Mouse (Mus musculus) mouse embryonic stem cell (cell line): Measurements from ENCODE around the gene Apba1.

Experiments used
- in situ Hi-C, 2 experiments: fragments of 300-500 bp; cut with MboI; formaldehyde crosslinking; loops; 1 replicate in 1 of 2; 3 replicates in 1 of 2; pipeline ENCODE4 v1.14.3; 2019 to 2020; ENCODE audit warnings: low sequenced_read_pairs in 2 of 2, low pct_unique_long_range_greater_than_20kb in 1 of 2, mixed read lengths in 1 of 2; ENCODE audit not compliant: unreplicated experiment in 1 of 2

The Apba1 gene

GRCm38 (mm10) chr19:23758554-23759321 lies at the start of gene Apba1:
Gene Apba1 (plus strand): TSS chr19:23758887.
- in situ Hi-C loops = no loop called here

DNA sequence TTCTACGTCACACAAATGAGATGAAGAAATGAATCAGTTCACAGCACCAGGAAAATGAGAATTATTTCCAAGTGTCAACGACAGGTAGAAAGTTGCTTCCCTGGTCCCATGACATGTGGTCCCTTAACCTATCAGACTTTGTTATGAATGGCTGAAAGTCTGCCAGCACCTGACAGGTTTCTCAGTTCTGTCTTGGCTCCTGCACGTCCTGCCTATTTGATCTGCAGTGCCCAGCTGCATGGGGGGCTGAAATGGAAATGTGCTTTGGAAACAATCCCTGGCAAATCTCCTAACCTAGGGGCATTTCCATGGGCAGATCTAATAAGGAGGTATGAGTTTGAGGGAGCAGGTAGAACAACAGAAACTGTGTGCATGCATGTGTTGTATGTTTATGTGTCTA lies 12.2 kb upstream of the Apba1 start:
- in situ Hi-C loops = no loop called here

DNA sequence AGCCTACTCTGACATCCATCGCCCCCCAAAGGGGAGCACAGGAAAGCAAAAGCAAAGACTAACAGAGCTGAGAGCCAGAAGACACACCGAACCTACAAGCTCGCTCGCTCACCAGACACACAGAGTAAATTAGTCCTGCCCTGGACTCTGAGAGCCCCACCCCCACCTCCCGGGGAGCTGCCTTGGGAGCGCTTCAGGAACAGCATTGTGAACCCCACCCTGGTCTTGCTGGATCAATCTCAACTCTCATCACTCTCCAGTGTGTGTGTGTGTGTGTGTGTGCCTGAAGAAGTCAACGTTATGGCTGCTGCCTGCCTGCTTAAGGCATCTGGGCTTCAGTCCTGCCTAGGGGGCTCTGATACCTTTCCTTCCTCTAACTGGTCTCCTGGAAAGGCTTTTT lies 1.7 kb upstream of the Apba1 start:
- in situ Hi-C loops = no loop called here

DNA sequence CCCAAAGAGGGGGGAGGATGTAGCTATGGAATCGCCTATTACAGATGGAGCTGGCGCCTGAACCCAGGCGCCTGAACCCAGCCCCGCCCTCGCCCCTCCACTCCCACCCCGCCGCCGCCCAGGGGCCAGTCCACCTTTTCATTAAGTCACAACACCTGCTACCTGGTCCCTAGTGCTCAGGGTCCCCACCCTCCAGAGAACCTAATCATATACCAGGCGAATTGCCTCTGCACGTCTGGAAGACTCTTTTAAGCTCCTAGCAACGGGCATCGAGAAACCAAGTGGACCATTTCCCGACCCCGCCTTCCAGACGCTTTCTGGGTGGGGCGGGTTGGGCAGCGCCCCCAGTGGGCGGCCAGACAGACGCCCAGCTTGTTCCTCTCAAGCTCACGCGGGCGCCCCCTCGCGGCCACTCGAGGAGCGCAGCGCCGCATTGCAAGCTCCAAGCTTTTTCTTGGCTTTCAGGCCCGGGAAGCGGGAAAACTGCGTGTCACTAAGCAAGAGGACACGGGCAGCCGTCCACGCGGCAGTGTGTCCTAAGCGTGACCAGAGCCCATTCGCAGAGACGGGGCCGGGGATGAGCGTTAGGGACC lies 630 bp upstream of the Apba1 start:
- in situ Hi-C loops = no loop called here

DNA sequence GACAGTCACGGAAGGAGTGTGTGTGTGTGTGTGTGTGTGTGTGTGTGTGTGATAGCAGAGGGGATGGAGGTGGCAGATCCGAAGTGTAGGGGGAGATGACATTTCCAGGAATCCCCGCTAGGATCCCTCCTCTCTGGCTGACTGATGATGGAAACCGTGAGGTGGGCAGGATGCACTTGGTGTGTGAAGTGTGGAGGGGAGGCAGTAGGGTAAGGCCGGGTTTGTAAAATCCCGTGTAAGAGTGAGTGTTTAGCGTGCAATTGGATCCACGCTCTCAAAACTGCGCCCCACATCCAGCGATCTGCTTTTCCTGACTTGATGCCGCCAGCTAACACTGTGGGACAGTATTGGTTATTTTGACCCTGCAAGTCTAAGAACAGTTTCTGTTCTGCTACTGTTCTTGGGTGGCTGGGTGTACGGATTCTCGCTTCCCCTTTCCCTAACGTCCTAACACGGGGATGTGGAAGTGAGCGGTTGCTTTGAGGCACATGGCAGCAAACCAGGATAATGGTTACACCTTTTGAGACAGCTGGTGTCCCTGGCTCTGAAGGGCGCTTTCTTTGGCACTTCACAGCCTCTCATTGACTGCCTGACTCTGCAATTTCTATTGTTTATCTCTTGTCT lies 747 bp downstream of the Apba1 start:
- in situ Hi-C loops = no loop called here

- in situ Hi-C loops = no loop called here
These were observed 4.7 kb downstream of the Apba1 start for GRCm38 (mm10) chr19:23763371-23763770.

- in situ Hi-C loops = no loop called here
These were observed 5.4 kb downstream of the Apba1 start for GRCm38 (mm10) chr19:23764051-23764450.

DNA sequence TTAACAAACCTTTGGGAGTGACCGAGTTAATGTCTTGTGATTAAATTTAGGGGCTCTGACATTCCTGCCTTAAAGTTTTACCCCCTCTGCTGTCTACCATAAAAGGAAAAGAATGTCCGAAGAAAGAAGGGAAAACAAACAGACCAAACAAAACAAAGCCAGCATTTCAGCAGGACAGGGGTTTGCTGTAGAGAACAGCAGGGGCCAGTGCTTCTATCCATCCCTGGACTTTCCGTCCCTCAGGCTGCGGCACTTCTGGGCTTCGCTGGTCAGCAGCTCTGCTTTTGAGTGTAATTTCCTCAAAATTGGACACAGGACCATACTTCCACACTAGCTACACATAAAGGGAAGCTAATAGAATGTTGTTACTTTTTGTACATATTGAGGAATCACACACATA lies 10.2 kb downstream of the Apba1 start:
- in situ Hi-C loops = no loop called here

- in situ Hi-C loops = loop anchor here in 1 of 2 experiments (10.0 kb wide), 1 partner anchor 206 kb away; no protein-coding TSS in a partner anchor
These were observed 12.1 kb downstream of the Apba1 start for GRCm38 (mm10) chr19:23770494-23771423.

GRCm38 (mm10) chr19:23771971-23772370 lies 13.3 kb downstream of the Apba1 start:
- in situ Hi-C loops = loop anchor here in 1 of 2 experiments (10.0 kb wide), 1 partner anchor 207 kb away; no protein-coding TSS in a partner anchor

DNA sequence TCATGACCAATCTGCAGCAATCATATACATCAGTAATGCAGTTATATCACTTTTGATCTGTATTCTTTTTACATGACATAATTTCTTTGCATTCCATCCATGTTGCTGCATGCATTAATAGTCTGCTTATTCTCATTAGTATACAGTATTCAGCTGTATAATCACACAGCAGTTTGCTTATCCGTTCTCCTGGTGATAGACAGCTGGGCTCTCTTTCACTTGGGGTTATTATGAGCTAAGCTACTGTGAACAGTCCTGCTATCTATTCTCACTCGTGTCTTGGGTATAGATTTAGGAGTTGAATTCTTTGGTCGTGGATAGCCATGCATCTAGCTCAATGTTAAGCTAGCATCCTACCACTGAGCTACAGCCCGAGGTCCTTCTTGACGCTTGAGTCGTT lies 16.7 kb downstream of the Apba1 start:
- in situ Hi-C loops = loop anchor here in 1 of 2 experiments (10.0 kb wide), 1 partner anchor 211 kb away; no protein-coding TSS in a partner anchor

DNA sequence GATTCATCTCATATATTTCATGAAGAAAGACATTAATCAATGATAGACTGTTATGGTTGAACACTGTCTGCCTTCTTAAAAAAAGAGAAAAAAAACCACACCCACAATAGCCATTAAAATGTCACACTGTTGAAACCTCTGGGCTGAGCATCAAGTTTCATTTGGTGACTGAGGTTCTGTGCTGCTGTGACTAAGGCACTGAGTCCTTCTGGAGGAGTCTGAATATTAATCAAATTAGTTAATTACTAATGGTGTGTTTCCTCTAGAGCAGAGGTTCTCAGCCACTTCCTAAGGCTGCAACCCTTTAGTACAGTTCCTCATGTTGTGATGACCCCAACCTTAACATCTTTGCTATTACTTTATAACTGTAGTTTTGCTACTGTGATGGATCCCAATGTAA lies 20.4 kb downstream of the Apba1 start:
- in situ Hi-C loops = loop anchor here in 1 of 2 experiments (10.0 kb wide), 1 partner anchor 214 kb away; no protein-coding TSS in a partner anchor

DNA sequence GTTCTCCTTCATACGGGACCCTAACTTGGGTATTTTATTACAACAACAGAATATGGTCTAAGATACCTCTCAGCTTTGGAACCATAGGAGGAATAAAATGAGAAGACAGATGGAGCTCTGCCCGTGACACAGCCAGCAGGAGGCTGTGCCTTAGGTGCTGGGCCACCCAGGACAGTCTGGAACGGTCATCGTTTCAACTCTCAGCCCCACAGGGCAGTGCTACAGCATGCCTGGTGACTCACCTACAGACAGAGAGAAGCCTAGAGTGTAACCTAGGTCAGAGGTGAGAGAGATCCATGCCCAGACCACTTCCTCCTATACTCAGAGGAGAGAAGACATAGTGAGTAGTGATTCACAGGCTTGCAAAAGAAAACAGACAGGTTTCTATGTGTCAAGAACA lies 21.4 kb downstream of the Apba1 start:
- in situ Hi-C loops = no loop called here

DNA sequence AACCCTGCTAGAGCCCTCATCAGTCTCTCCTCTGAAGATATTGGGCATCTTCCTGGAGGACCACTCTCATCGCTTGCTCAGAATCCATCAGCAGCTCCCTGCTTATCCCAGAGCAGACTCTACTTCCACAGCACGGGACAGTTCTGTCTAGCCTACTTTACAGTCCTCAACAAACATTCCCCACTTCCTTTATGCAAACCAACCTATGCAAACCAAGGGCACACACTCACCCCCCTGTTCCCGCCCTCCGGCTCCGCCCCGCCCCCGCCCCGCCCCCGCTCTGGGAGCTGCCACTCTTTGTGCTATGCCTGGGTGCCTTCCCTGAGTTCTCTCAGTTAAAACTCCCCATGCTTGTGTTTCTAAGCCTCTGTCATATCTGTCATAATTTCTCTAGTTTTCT lies 23.3 kb downstream of the Apba1 start:
- in situ Hi-C loops = no loop called here

- in situ Hi-C loops = no loop called here
These were observed 29.9 kb downstream of the Apba1 start for GRCm38 (mm10) chr19:23788420-23789132.

- in situ Hi-C loops = no loop called here
These were observed 33.0 kb downstream of the Apba1 start for GRCm38 (mm10) chr19:23791704-23792103.

DNA sequence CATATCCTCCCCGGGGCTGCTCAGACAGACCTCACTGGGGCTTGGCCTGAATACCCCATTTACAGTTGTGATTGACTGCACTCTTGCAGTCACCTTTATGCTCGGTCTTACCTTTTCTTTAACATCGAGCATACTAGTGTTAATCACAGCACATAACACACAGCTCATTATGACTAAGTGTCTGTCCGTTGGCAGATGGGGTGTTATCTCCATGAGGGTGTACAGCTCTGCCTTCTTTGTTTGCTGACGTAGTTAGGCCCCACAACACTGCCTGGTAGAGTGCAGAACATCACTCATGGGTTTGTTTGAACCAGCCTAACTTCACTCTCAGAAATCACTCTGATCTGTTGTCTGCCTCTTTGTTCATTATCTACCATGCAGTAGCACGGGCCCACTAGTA lies 33.9 kb downstream of the Apba1 start:
- in situ Hi-C loops = no loop called here

DNA sequence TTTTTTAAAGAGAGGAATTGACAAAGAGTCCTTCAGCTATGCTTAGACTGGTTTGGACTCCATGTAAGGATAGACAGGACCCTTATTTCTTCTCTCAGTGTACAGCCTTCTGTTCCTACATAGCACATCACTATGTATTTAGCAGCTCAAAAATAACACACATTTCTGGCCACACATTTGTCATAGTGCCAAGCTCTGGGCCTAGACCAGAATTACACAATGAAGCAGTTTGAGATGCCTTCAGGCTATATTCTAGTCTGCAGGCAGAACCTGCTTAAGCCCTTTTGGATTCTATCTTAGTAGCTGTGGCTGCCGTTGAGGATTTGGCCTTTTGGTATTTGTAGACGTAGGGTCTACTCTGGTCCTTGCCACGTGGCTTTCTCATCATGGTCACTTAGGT lies 35.8 kb downstream of the Apba1 start:
- in situ Hi-C loops = no loop called here
